Mouse (Mus musculus) embryo, embryonic 9.5 days (tissue): ENCODE measurements around the gene S100a3.

Experiments
- DNase-seq: peaks from one replicate; pipeline ENCODE4 v3.0.0-alpha.2; 2017; ENCODE audit errors: extremely low spot score

Gene S100a3

DNA sequence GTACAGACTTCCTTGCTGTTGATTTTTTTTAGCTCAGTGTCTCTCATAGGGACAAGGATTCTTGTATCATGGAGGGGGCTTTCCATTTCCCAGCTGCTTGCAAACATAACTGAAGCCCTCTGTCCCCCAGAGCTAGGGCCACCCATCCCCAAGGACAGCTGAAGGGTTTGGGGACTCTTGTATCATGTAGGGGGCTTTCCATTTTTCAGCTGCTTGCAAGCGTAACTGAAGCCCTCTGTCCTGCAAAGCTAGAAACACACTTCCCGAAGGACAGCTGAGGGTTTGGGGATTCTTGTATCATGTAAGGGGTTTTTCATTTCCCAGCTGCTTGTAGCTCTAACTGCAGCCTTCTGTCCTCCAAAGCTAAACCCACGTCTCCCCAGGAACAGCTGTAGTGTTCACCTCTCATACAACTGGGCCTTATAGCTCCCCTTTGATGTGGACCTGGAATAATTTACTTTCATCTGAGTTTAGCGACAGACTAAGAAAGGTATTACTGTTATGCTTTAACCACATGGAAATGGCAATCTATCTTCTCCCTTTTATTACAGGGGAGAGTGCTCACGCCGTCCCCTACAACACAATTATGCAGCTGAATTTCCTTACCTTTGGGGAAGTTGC lies at the start of gene S100a3:
S100a3 (plus strand) TSS at position 571 of the 621 bp plus-strand sequence.
- no peak for DNase-seq

DNA sequence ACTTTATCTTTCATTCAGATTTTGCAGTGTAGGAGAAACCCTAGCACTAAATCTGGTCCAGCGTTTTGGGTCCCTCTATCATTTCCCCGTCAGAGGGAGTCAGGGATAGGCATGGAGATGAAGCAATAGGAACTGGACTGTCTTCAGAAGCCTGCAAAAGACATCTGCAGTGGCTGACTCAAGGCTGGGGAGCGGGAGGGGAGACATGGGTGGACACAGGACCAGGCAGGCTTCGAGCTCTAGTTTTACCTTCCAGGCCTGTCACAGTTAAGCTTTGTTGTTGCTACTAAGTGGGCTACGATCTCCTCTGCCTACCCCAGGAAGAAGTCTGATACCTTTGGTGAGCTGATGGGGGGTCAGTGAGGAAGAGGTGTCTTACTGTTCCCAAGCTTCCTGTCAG lies 48.1 kb upstream of the S100a3 start:
- no peak for DNase-seq

DNA sequence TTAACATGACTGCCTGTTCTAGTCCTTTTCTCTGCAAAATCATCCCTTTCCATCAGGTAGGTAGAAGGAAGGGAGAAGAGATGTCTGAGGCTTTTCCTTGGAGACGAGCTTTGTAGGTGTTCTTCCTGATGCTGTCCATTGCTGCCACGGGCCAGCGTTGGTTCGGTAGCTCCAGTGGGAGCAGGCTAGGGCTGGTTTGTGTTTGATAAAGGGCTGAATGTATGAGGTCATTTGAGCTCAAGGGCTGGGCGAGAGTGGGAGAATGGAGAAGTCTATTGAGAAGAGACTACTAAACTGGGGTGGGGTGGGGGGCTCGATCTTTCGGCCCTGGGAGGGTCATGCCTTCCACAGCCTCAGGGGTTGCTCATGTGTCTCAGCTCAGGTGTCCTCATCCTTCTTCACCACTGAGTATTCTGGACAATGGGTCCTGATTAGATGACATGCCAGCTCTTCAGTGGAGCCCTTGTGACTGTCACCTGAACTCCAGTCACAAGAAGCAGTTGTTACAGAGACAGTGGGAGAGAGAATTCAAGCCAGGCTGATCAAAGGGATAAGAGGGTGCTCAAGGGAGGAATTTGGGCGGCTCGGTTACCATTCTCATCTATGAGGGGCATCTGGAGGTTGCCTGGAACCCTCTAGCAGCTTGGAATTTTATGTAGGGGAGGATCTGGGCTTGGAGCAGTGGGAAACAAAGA lies 47.3 kb upstream of the S100a3 start:
- no peak for DNase-seq

DNA sequence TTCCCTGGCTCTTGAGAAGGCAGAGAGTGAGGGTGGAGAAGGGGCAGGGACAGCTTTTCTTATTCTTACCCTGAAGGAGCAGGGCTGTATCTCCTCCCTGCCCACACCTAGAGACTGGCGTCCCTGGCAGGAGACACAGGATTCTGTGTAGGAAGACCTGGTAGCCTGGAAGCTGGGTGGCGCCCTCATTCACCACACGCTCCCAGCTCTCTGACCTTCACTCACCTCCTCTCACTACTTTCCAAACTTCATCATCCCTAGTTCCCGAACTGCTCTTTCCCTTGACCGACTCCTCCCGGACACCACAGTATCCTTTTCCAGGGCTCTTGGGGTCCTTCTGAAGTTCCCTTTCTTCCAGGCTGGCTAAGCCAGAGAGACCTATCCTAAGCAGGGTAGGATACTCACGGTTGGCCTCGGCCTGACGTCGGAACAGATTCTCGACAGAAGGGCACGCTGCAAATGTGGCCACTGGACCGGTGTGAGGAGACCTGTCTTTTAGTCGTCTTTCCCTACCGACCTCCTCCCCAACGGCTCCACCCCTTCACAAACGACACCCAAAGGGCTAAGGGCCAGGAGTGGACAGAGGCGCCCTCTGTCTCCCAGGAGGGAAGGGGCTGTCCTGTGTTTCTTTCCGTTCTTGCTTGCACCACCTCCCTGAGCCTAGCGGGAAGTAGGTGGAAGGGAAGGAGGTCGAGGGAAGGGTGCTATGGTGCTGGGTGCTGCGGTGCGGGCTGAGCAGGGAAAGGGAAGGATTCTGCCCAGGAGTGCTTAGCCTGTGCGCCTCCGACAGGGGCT lies 46.4 kb upstream of the S100a3 start, which contains the start of the genes S100a1 and S100a13:
S100a1 (minus strand) TSS at position 597 of the 795 bp plus-strand sequence.
S100a13 (plus strand) TSS at position 640 of the 795 bp plus-strand sequence.
- peak; percentile 53 for DNase-seq

DNA sequence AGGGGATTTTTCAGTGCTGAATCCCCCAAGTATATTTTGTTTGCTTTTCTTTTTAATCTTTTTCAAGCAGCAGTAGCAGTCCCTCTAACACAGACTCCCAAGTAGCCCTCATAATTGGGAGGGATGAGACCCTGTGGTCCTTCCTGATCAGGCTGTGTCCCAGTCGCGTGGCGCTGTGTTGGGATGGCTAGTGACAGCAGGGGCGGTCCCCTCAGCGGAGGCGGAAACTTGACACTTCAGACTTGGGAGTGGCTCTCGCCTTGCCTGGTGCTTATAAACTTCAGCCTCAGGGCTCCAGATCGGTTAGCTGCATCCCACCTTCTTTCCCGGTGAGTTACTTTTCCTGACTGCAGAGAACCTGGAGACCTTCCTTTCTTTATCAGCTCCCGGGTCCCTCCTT lies 45.7 kb upstream of the S100a3 start:
- peak; percentile 73 for DNase-seq

DNA sequence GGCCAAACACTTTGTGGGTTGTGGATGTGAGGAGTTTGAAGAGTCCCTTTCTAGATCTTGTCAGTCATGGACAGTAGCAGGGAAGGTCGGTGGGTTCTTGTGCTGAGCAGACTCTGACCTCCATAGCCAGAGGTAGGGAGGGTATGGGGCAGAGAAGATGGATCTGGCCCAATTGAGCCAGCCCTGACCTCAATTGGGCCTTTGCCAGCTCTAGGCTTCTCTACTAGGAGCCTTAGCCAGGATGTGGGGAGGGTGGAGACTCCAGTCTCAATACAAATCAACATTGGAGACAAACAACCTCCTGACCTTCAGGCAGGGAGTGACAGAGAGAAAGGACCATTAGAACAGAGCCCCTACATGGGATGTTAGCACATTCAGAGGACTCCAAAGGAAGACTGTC lies 45.1 kb upstream of the S100a3 start:
- DNase-seq, result no peak

DNA sequence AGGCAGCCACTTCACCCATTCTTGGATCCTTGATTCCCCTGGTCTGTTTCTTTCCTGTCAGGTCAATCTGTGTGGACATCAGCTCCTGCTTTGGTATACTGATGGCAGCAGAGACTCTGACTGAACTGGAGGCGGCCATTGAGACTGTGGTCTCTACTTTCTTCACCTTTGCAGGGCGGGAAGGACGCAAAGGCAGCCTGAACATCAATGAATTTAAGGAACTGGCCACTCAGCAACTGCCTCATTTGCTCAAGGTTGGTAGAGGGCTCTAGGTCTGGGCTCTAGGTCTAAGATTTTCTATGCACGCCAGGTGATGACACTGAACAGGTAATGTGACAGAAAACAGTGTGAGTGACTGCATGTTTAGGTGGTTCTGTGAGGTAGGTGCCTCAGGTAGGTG lies 44.6 kb upstream of the S100a3 start:
- no peak for DNase-seq

DNA sequence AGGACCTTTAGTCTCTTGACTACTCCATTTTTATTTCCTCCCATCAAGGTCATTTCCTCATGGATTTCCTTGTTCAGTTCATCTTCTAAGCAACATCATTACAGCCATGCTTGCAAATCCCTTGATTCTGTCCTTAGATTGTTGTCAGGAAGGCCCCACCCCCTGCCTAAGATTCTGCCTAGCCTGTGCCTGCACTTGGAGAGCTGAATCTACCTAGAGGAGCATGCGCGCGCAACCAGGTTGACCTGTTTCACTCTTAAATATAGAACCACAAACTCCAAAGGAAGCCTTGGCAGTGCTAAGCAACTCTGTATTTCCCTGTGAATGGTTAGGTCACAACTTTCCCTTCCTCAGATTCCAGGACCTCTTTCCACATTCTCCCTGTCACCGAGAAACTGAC lies 42.7 kb upstream of the S100a3 start:
- DNase-seq, result no peak

DNA sequence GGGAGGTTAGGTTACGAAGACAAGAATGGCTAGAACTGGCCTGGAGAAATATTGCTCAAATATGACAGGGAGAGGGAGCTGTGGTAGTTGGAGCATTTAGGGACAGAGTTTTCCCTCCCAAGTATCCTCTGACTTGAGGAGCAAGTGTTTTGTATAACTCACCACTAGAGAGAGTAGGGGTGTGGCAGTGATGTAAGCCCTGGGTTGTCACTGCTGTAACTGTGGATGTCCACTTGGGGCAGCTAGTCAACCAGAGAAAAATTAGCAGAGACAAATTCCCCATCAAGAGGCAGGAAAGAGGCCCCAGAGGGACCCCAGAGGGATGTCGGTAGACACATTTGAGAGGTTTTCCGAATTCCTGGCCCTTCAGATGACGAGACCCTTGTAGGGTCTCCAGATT lies 35.0 kb upstream of the S100a3 start:
- DNase-seq, result no peak

DNA sequence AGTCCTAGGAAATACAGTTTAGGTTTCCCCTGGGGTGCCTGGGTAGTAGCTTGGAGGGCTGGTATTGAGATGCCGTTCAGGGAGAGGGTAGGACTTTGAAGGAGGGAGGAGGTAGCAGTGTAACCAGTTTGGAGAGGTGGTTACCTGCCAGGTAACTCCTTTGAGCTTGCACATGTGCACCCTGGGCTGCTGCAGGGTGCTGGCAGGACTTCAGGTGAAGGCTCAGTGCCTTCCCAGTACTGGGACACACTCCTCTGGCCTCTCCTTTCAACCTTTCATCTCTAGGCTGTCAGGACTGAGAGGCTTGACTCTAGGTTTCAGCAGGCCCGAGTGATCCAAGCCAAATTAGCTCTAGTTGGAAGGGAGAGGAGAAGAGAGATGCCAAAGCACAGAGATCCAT lies 34.3 kb upstream of the S100a3 start:
- DNase-seq, result no peak

DNA sequence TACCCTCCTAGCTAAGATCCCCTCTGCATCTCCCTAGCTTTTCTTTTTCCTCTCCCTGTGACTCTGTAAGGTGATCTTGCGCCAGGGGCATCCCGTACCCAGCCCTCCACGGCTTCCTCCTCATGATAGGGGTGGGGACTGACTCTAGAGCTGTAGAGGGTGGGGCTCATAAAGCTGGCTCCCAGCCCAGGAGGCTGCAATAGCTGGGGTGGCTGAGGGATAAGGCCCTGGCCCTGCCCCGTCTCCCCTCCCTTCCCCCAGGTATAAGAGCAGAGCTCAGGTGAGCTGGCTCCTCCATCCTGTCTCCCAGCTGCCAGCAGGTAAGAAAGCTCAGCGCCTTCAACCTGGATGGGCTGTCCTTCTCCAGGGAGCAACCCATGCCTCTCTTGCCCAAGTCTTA lies 33.8 kb upstream of the S100a3 start, which contains the start of gene S100a14:
S100a14 (plus strand) TSS at position 277 of the 400 bp plus-strand sequence.
- DNase-seq, result no peak

DNA sequence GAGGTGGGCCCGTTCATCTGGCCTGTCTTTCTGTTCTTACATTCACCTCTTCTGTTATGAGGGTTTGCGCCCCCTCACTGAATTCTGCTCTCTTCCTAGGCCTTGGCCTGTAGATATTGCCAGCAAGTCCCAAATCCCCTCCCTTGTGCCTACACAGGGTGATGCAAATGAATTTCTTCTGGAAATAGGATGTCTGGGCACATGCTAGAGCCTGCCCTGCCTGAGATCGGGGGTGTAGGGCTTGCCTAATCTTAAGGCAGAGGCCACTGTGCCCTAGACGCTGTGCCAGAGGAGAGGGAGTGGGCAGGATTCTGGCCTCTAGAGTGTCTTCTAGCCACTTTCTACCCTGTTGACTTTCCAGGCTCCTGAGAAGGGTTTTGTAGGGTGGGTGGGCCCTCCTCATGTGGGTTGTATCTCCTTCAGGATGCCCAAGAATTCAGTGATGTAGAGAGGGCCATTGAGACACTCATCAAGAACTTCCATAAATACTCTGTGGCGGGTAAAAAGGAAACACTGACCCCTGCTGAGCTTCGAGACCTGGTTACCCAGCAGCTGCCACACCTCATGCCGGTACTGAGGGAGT lies 33.0 kb upstream of the S100a3 start:
- no peak for DNase-seq

DNA sequence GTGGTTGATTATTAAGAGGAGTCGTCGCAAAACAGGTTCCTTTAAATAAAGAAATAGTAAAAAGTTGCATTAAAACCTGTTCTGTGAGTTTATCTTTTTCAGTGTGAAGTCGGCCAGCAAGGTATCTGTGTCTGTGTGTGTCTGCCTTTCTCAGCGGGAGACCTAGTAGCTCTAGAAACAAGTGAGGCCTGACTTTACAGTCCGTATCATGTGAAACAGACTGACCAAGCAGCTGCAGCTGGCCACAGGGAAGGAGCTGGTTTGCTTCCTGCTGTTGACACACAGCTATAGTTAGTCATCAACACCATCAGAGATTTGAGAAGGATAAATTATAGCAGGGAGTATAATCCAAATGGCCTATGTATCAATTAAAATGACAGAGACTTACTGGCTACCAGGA lies 28.7 kb upstream of the S100a3 start:
- DNase-seq, result no peak

DNA sequence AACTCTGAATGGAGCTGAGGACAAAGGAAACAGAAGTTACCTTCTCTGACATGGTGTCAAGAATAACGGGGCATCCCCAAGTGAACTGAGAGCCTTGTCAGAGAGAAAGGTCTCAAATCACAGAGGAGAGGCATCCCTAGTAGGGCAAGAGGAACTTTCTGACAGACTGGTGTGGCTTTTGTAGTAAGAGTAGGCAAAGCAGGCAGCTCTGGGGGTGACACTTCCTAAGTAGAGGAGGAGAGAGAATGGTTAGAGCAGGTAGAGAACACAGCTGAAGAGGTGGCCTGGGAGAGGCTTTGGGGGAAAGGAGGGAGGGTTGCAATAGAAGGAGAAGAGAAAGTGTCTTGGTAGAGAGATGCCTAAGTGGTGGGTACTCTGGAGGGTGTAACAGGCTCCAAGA lies 24.9 kb upstream of the S100a3 start:
- no peak for DNase-seq

DNA sequence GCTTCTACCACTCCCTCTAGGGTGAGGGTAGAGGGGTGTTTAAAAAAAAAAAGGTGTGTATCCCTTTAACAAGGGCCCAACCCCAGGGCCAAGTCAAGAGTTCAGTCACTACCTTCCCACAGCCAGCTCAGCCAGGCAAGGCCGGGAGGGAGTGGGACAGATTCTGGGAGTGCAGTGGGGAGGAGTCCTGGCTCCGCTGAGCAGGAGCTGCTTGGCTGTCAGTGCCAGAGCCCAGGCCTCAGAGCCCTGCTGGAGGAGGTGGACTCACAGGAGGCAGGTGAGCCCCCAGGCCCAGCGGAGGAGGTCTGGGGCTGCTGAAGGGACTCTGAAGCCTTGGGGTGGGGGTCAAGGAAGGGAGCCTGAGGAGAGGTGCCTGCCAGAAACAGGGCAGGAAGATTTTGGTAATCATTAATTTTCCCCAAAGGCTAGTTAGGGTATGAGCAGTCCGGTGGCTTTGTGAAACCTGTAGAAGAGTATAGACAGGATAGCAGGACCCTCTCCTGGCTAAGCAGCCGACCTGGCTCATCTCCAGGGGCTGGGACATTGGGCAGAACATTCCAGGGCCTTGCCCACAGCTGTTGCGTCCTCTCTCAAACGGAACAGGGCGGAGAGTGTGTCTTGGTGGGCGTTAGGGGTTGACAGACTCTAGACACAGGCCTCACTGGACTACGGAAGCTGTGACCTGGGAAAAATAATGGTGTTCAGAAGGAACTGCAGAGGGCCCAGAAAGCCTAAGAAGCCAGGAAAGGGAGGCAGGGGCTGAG lies 23.1 kb upstream of the S100a3 start, which contains the start of gene S100a16:
S100a16 (plus strand) TSS at position 114 of the 764 bp plus-strand sequence.
- DNase-seq, result no peak

DNA sequence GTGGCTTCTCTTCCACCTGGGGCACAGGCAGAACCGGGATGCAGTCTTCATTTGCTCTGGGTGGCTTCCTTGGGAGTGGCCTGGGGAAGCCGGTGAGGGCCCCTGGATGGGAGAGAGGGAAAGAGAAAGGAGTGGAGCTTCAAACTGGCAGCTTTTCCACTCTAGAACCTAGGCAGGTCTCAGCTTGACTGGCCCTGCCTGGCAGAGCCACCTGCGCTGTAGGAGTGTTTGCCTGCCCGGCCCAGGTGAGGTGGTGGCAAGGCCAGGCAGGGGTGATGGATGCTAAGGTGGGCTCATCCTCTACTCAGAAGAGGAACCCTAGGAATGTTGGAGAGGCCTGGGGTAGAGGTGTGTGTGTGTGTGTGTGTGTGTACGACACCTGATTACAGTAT lies 22.5 kb upstream of the S100a3 start:
- DNase-seq, result no peak

DNA sequence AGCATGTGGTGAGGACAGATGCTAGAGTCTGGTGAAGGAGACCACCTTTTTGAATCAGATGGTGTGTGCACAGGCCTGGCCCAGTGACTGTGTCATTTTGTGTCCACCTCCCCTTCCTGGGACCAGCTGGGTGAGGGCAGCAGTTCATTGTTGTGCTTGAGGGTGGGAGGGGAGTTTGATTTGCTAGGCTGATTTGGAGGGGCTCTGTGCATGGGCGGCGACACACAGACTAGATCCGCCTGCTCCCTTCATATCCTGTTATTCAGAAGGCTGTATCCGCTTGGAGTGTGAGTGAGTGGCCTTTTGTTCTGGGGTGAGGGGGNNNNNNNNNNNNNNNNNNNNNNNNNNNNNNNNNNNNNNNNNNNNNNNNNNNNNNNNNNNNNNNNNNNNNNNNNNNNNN lies 19.5 kb upstream of the S100a3 start:
- DNase-seq, result no peak

DNA sequence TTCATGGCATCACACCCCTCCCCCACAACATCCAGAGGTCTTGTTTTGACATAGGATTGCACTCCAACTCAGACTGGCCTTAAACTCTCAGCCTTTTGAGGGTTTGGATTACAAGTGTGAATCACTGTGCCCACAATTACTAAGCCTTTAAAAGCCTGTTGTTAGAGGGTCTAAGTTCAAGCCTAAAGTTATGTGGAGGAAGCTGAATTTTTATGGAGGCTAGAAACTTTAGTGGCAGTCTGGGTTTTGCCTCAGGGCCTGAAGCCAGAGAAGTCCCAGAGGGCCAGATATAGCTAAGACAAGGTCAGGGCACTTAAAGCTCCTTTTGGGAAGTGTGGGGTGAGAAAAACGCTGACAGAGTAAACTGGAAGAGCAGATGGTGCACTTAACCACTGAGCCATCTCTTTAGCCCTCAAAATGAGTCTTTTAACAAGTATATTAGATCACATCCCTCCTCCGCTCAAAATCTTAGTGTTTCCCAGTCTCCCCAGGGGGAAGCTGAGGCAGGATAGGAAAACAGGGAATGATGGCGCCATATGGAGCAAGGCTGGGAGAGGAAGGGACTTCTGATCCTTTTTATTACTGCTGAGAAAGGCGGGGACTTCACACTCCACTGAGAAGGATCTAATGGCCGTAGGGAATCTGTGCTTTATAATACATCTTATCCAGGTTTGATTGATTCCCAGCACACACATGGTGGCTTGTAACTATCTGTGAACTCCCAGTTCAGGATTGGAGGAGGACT lies 10.5 kb upstream of the S100a3 start:
- DNase-seq, result no peak

DNA sequence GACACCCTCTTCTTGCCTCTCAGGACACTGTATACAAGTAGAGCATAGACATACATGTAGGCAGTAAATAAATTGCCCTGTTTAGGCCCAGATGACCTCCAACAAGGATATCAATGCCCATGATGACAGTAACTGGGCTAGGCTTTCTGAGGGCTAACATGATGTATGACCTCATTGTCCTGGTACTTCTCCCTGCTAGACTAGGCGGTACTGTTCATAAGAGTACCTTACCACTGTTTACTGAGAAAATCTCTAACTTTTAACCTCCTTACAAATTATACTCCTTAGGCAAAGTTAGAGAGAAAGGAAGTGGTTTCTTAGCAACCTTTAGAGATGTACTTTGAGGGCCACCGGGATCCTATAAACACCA lies 10.0 kb upstream of the S100a3 start:
- no peak for DNase-seq

DNA sequence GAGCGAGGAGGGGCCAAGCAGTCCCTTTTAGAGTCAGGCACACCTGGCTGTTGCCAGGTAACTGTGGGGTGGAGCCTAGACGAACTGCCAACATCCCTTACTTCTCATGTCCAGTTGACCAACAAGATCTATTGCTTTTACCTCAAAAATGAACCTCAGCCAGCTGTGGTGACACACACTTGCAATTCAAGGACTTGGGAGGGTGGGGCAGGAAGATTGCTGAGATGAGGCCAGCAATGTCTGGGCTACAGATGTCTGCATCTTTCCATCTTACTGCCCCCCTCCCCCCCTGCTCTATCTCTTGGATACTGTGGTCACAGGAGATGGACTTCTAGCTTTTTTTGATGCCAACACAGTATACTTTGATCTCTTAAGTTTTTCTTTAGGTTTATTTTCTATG lies 8.1 kb upstream of the S100a3 start:
- no peak for DNase-seq

DNA sequence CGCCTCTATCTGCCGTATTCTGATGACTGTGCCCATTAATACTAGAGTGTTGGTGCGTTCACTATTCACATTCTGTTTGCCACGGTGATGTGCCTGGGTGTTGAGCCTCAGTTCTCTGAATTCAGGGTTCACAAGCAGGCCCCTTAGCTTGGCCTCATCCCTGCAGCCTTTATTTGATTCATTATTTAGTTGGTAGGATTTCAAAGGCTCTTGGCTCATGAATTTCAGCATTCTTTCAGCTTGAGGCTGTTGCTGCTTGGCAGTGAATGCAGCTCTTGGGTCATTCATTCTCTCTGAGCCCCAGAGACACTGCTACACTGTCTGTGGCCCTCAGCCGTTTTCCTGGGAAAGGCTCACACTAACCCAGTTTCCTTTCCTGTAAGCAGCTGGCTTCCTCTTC lies 4.4 kb upstream of the S100a3 start:
- DNase-seq, result no peak
